Mouse (Mus musculus) heart, embryonic 16.5 days (tissue): Measurements from ENCODE around the gene Trim13. TPM values are rescaled to one million over a fixed set of nuclear protein-coding genes. Genes with fewer than 3 reads are reported as not detected.
A peak's percentile ranks its signal among the peaks of the same experiment; 100 is the strongest.
"Not testable (repeated sequence)": the region's sequence is repeated elsewhere in the genome, so short reads cannot be mapped to it uniquely, and the experiment has no call there.

Source experiments
- ATAC-seq: fragments of 200-750 bp; cut with Nextera tagmentation; replicated peaks from 2 replicates; pipeline ENCODE4 v1.8.0; 2017; ENCODE audit warnings: moderate number of reproducible peaks; ENCODE audit not compliant: insufficient read depth, low FRiP score; ENCODE audit errors: extremely low read depth
- H3K27ac ChIP-seq: fragments of 300-500 bp; sonication (generic); 2 replicates; pipeline ENCODE4 v1.5.1; 2014; ENCODE audit warnings: mild to moderate bottlenecking, low read length, control low read depth, moderate library complexity
- H3K27me3 ChIP-seq: fragments of 300-500 bp; sonication (generic); 2 replicates; pipeline ENCODE4 v1.6.1; 2014; ENCODE audit warnings: low read length, mixed read lengths; ENCODE audit not compliant: control insufficient read depth, insufficient read depth
- H3K36me3 ChIP-seq: fragments of 300-500 bp; sonication (generic); 2 replicates; pipeline ENCODE4 v1.6.1; 2014; ENCODE audit not compliant: control insufficient read depth, insufficient read depth
- H3K4me1 ChIP-seq: fragments of 300-500 bp; sonication (generic); 2 replicates; pipeline ENCODE4 v1.6.1; 2014; ENCODE audit warnings: low read length, mixed read lengths; ENCODE audit not compliant: control insufficient read depth, insufficient read depth
- H3K4me2 ChIP-seq: fragments of 300-500 bp; sonication (generic); 2 replicates; pipeline ENCODE4 v1.6.1; 2014; ENCODE audit warnings: low read depth, mild to moderate bottlenecking, control low read depth, low read length
- H3K4me3 ChIP-seq: fragments of 300-500 bp; sonication (generic); 2 replicates; pipeline ENCODE4 v1.5.1; 2014; ENCODE audit warnings: mild to moderate bottlenecking, control low read depth, low read length
- H3K9ac ChIP-seq: fragments of 300-500 bp; sonication (generic); 2 replicates; pipeline ENCODE4 v1.6.1; 2014; ENCODE audit warnings: low read length, control low read depth
- H3K9me3 ChIP-seq: fragments of 300-500 bp; sonication (generic); replicated peaks from 2 replicates; pipeline ENCODE4 v1.6.1; 2016; ENCODE audit warnings: low read length; ENCODE audit not compliant: control insufficient read depth
- WGBS: fragments of 180-500 bp; shearing (Covaris S2); extraction: QIAGEN DNeasy Blood & Tissue Kit; methylation state at CpG from one replicate; pipeline ENCODE4 v1.1.7; 2014; 5-methylcytosine and 5-hydroxymethylcytosine counted together
- polyA plus RNA-seq: library from polyadenylated mRNA; unstranded; fragments of >200 nt; fragmentation: Nextera tagmentation; extraction: Ambion mirVana; gene quantifications from 2 replicates; pipeline ENCODE4 v1.2.1, GENCODE M21; 2015

Gene Trim13
- 13.0 and 15.2 TPM in 2 replicates for polyA plus RNA-seq

DNA sequence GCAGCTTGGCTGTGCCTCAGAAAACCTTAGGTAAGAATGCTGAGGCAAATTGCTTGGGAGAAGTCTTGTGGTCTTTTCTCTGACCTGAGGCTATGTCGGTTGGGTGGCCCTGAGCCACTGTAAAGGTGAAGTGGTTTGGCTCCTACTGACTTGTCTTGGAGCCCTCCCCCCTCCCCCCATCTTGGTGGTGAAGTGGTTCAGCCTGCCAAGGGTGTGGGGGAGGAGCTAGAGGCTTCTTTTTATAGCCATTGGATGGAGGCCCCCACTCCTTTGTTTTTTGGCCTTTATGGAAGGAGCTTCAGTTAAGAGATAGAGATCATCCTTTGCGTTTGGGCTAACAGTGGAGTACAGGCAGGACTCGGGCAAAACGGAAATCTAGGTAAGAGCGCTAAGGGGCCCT is at the start of gene Trim13:
Gene Trim13 (plus strand): TSS at position 280 of the 400 bp plus-strand sequence.
- Histone ChIP-seq H3K4me1 (peaks cover 12% of the 10 kb centered on the region), H3K27me3 (no peaks in the 10 kb centered on the region), H3K4me3 (peak within 1 kb of the TSS; percentile 75), H3K9ac (peak within 1 kb of the TSS; percentile 89), H3K27ac (peak within 1 kb of the TSS; percentile 29), H3K4me2 (peak within 1 kb of the TSS; percentile 64), H3K36me3 (no peaks in the 10 kb centered on the region), H3K9me3 (no peaks in the 10 kb centered on the region)
- WGBS = 41% methylated on average over 5 of the region's 5 CpGs
- no peak for ATAC-seq

DNA sequence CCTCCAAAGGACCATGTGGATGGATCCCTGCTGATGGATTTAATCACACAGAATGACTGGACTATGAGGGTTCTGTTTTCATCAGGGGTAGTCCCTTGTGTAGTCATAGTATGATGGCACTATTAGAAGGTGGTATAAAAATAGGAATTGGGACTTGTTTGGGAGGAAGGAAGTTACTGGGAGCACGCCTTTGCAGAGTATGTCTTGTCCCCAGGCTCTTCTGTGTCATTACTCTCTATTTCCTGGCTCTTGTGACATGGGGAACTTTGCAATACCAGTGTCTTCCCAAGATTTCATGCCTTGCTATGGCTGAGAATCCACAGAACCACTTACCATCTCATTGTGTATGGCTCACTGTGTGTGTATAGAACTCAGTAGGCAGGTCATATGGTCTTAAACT is 49.4 kb upstream of the Trim13 start:
- Histone ChIP-seq H3K9me3 (no peaks in the 10 kb centered on the region), H3K4me2 (no peak overlapping the region), H3K9ac (no peak overlapping the region), H3K27me3 (no peaks in the 10 kb centered on the region), H3K27ac (no peak overlapping the region), H3K36me3 (no peaks in the 10 kb centered on the region), H3K4me3 (no peak overlapping the region), H3K4me1 (no peaks in the 10 kb centered on the region)
- no peak for ATAC-seq
- 78% methylated on average over 1 of the region's 1 CpGs for WGBS

DNA sequence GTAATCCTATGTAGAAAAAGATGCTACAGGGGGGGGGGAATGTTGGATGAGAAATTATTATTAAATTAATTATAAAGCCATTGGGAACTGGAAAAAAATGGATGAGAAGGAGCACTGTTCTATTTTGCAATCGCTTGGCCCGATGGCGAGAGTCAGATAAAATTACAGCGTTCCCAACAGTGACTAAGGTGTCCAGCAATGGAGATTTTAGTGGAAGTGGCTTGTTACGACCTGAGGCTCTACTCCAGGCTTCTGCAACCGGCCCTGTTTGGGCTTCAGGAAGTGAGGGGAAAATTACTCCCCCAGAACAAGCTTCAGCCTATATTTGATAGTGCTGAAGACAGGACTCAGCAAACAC is 42.1 kb upstream of the Trim13 start:
- 3% methylated on average over 6 of the region's 6 CpGs for WGBS
- Histone ChIP-seq H3K4me2 (peak overlapping the region; percentile 97), H3K9ac (peak overlapping the region; percentile 85), H3K4me1 (peaks cover 2% of the 10 kb centered on the region; the same call in 1 of the 2 replicates), H3K4me3 (peak overlapping the region; percentile 87), H3K36me3 (no peaks in the 10 kb centered on the region), H3K27me3 (no peaks in the 10 kb centered on the region), H3K9me3 (no peaks in the 10 kb centered on the region), H3K27ac (peak overlapping the region; percentile 89)
- ATAC-seq = no peak

DNA sequence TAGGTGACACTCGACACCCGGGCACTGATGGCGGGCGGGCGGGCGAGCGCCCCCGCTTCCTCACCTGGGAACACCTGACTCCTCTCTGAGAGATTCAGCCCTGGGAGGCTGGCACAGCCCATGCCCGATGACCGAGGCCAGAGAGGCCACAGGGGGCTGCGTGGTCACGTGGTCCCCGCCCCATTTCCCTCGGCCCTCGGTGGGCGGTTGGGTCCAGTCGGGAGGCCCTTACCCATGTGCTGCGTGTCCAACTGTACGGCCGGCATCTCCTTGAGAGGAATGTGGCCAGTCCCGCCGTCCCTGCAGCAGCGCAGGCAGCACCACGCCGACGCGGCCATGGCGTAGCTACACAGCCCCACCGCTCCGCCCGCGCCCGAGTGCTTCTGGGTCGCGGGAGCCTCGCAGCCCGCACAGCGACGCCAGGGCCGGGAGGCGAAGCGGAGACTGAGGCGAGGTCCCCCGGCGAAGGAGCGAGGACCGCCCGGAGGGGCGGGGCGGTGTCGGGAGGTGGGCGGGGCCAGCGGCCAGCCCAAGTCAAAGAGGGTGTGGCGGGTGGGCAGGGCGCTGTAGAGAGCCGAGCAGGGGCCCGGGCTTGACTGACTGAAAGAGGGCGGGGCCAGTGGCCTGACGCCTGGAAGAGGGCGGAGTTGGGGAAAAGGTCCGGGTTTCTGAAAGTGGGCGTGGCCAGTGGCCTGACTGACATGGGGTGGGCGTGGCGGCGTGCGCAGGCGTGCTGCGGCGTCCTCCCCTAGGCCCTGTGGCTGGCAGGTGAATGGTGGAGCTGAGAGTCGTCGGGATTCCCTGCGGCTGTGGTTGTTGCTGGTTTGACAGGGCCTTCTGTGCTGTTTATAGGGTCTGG is 41.5 kb upstream of the Trim13 start, which contains the start of gene Spryd7:
Gene Spryd7 (minus strand): TSS at position 598 of the 859 bp plus-strand sequence.
- peak within 1 kb of the TSS; percentile 87 for H3K4me3 ChIP-seq
- peak within 1 kb of the TSS; percentile 97 for H3K4me2 ChIP-seq
- H3K4me1 ChIP-seq = peaks cover 2% of the 10 kb centered on the region; the same call in 1 of the 2 replicates
- no peaks in the 10 kb centered on the region for H3K36me3 ChIP-seq
- WGBS = 0% methylated on average over 72 of the region's 72 CpGs
- H3K9ac ChIP-seq = peak within 1 kb of the TSS; percentile 85
- peak within 1 kb of the TSS; percentile 89 for H3K27ac ChIP-seq
- peak; percentile 99 for ATAC-seq
- H3K9me3 ChIP-seq = peaks cover 4% of the 10 kb centered on the region
- H3K27me3 ChIP-seq = no peaks in the 10 kb centered on the region

DNA sequence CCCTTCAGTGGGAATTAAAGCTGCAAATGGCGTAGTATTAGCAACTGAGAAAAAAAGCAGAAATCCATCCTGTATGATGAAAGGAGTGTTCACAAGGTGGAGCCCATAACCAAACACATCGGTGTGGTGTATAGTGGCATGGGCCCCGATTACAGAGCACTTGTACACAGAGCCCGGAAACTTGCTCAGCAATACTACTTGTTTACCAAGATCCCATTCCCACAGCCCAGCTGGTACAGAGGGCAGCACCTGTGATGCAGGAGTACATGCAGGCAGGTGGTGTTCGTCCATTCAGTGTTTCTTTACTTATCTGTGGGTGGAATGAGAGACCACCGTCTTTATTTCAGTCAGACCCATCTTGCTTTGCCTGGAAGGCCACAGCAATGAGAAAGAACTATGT is 39.1 kb upstream of the Trim13 start:
- no peaks in the 10 kb centered on the region for H3K27me3 ChIP-seq
- peaks cover 8% of the 10 kb centered on the region for H3K9me3 ChIP-seq
- H3K27ac ChIP-seq = no peak overlapping the region
- H3K4me2 ChIP-seq = no peak overlapping the region
- H3K4me3 ChIP-seq = no peak overlapping the region
- H3K4me1 ChIP-seq = peaks cover 2% of the 10 kb centered on the region; the same call in 1 of the 2 replicates
- no peaks in the 10 kb centered on the region for H3K36me3 ChIP-seq
- H3K9ac ChIP-seq = no peak overlapping the region
- no peak for ATAC-seq
- WGBS = 80% methylated on average over 6 of the region's 6 CpGs

DNA sequence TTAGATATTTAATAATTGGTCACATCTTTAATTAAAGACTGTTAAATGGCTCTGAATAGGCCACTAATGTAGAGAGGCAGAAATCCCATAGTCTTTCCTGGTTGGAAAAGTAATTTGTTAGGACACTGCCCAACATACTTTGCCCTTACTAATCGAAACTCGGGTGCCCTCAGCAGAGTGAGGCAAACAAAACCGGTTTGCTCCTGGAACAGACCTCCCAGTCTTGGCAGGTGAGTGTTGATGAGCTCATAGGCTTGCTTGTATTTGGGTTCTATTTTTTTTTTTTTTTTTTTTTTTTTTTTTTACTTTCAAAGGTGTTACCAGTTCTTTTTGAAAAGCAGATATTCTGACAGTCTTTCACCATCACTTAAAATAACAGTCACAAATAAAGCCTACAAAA is 38.2 kb upstream of the Trim13 start:
- no peak overlapping the region for H3K27ac ChIP-seq
- peaks cover 2% of the 10 kb centered on the region; the same call in 1 of the 2 replicates for H3K4me1 ChIP-seq
- ATAC-seq = no peak
- H3K27me3 ChIP-seq = no peaks in the 10 kb centered on the region
- no peak overlapping the region for H3K4me3 ChIP-seq
- no peaks in the 10 kb centered on the region for H3K36me3 ChIP-seq
- H3K4me2 ChIP-seq = no peak overlapping the region
- no peak overlapping the region for H3K9ac ChIP-seq
- peaks cover 8% of the 10 kb centered on the region for H3K9me3 ChIP-seq
- 54% methylated on average over 3 of the region's 3 CpGs for WGBS

DNA sequence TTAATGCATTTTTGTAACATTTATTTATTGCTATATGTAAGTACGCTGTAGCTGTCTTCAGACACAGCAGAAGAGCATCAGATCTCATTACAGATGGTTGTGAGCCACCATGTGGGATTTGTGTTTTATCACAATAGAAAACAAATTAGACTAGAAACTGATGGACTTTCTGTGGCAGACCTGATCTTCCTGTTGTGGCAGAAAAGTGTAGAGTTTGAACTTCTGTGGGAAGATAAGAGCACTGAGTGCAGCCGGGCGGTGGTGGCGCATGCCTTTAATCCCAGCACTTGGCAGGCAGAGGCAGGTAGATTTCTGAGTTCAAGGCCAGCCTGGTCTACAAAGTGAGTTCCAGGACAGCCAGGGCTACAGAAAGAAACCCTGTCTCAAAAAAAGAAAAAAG is 31.8 kb upstream of the Trim13 start:
- not testable (repeated sequence) for H3K4me3 ChIP-seq, H3K36me3 ChIP-seq, H3K27ac ChIP-seq, H3K9ac ChIP-seq, H3K4me2 ChIP-seq, ATAC-seq, H3K9me3 ChIP-seq, H3K4me1 ChIP-seq, H3K27me3 ChIP-seq
- WGBS = 77% methylated on average over 4 of the region's 4 CpGs

DNA sequence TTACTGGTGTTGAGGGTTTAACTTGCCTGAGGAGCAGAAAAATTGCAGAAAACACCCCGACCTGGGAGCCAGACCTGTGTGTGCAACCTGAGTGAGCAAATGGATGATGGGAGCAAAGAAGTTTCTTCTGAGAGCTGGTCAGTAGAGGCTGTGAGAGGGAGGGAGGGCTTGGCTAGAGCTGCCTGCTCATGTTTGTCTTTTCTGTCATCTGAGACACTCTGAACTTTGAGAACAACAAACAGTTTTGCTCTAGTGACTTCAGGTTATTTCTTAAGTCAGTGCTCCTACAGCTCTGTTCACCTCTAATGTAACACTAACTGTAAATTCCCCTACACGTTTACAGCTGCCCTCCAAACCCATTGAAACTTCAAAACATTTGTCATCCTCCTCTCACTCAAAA is 28.7 kb upstream of the Trim13 start:
- Histone ChIP-seq H3K4me3 (no peak overlapping the region), H3K9ac (no peak overlapping the region), H3K9me3 (no peaks in the 10 kb centered on the region), H3K4me2 (no peak overlapping the region), H3K27me3 (no peaks in the 10 kb centered on the region), H3K36me3 (no peaks in the 10 kb centered on the region), H3K4me1 (no peaks in the 10 kb centered on the region), H3K27ac (no peak overlapping the region)
- ATAC-seq = no peak
- WGBS = 51% methylated on average over 2 of the region's 2 CpGs

DNA sequence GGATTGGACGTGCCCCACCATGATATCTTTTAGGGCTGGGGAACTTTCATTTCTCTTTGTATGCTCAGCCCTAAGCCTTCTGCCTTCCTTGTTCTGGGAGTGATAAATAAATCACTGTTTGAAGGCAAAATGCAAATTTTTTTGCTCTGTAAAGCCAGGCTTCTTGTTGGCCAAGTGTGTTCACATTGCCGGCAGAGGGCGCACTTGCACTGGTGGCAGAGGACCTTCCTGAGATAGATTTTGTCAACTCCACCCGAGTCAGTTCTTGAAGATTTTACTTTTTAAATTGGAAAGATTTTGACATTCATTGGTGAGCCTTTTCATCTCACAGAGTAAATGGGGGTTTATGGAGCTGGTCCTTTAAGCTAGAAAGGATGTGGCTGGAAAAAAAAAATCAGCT is 26.7 kb upstream of the Trim13 start:
- no peak for ATAC-seq
- WGBS = 11% methylated on average over 4 of the region's 4 CpGs
- no peak overlapping the region for H3K9ac ChIP-seq
- H3K9me3 ChIP-seq = no peaks in the 10 kb centered on the region
- H3K27me3 ChIP-seq = no peaks in the 10 kb centered on the region
- no peaks in the 10 kb centered on the region for H3K4me1 ChIP-seq
- peak overlapping the region; percentile 30 for H3K4me3 ChIP-seq
- H3K27ac ChIP-seq = no peak overlapping the region
- H3K4me2 ChIP-seq = peak overlapping the region; percentile 50
- no peaks in the 10 kb centered on the region for H3K36me3 ChIP-seq
